Mouse (Mus musculus) macrophage (primary cell): ENCODE results near the gene Zfp599. TPM values are rescaled to one million over a fixed set of nuclear protein-coding genes. Genes with fewer than 3 reads are reported as not detected.
"Not testable (repeated sequence)": the region's sequence is repeated elsewhere in the genome, so short reads cannot be mapped to it uniquely, and the experiment has no call there.

Experiments used
- H3K27ac ChIP-seq: fragments of 350-480 bp; formaldehyde crosslinking; 2 replicates; pipeline ENCODE4 v1.9.0; 2021
- H3K36me3 ChIP-seq: fragments of 350-480 bp; formaldehyde crosslinking; 2 replicates; pipeline ENCODE4 v1.9.0; 2021; ENCODE audit errors: inconsistent target
- H3K4me3 ChIP-seq: fragments of 350-480 bp; formaldehyde crosslinking; 2 replicates; pipeline ENCODE4 v1.9.0; 2021; ENCODE audit errors: inconsistent target
- H3K79me2 ChIP-seq: fragments of 350-480 bp; formaldehyde crosslinking; 2 replicates; pipeline ENCODE4 v1.9.0; 2021; ENCODE audit errors: inconsistent target
- WGBS: methylation state at CpG from one replicate; pipeline ENCODE4 v1.1.7; 2026; ENCODE audit warnings: inconsistent platforms; ENCODE audit not compliant: missing documents; 5-methylcytosine and 5-hydroxymethylcytosine counted together
- polyA plus RNA-seq: library from polyadenylated mRNA; stranded (reverse); fragments of 250-400 nt; gene quantifications from 3 replicates; pipeline ENCODE4 v1.2.4, GENCODE M21; 2018; ENCODE audit warnings: inconsistent platforms

Gene Zfp599
- polyA plus RNA-seq, 1 experiment from 2014 or later, result 0.07 TPM

GRCm38 (mm10) chr9:22230556-22230955 is 29.1 kb downstream of the Zfp599 start:
- no peak overlapping the region for H3K4me3 ChIP-seq

DNA sequence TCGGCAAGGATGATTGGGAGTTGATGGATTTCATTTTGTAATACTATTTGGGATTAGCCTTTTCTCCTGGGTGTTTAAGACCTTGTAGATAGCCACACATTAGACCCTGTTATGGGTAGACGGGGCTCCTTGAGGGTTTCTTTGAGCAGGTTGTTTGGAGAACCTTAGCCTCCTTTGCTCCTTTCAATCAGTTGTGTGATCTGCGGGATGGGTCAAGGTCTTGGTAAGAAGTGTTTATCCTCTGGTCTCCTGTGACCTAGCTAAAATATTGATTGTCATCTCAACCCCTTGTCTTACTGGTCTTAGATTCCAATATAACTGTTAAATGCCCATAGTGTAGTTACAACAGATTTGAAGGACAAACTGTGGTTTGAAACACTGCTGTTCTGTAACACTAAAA is 29.6 kb downstream of the Zfp599 start:
- no peak overlapping the region for H3K27ac ChIP-seq
- H3K79me2 ChIP-seq, result peaks cover 86% of the 10 kb centered on the region
- H3K36me3 ChIP-seq, result peaks cover 3% of the 10 kb centered on the region; the same call in 1 of the 2 replicates
- WGBS, result 96% methylated on average over 3 of the region's 3 CpGs
- H3K4me3 ChIP-seq, result no peak overlapping the region

More at GRCm38 (mm10) chr9:22230556-22230955, 29.1 kb downstream of the Zfp599 start:
- Histone ChIP-seq H3K36me3 (peaks cover 7% of the 10 kb centered on the region; the same call in 1 of the 2 replicates), H3K27ac (no peak overlapping the region), H3K79me2 (peaks cover 89% of the 10 kb centered on the region)

GRCm38 (mm10) chr9:22229386-22230026 is 30.2 kb downstream of the Zfp599 start:
- Histone ChIP-seq H3K36me3 (no peaks in the 10 kb centered on the region), H3K4me3 (no peak overlapping the region), H3K79me2 (peaks cover 81% of the 10 kb centered on the region), H3K27ac (no peak overlapping the region)
- WGBS, result 94% methylated on average over 6 of the region's 7 CpGs

DNA sequence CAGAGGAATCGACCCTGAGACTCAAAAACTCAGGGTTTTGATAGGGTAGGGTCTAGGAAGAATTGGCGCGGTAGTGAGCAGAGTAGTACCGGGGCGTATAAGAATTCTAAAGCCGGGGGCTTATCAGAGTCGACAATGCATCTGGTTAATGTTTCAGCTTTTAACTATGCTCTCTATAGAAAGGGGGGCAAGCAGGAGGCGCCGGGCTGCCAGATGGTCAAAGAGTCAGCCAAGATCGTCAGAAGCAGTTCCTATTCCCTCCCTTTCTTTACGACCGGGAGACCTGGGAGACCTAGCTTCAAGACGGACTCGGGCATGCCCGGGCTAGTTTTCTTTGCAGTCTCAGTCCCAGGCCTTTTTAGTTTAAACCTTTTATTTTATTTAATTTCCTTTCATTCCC is 32.8 kb downstream of the Zfp599 start:
- no peaks in the 10 kb centered on the region for H3K36me3 ChIP-seq
- H3K4me3 ChIP-seq, result no peak overlapping the region
- 91% methylated on average over 15 of the region's 15 CpGs for WGBS
- H3K79me2 ChIP-seq, result peaks cover 57% of the 10 kb centered on the region
- H3K27ac ChIP-seq, result no peak overlapping the region

DNA sequence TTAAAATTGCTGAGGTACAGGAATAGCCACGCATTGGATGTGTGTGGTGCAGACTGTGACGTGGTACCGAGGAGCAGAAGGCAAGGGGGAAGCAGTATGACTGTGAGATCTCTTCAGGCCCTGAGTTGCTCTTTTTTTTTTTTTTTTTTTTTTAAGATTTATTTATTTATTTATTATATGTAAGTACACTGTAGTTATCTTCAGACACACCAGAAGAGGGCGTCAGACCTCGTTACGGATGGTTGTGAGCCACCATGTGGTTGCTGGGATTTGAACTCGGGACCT is 33.4 kb downstream of the Zfp599 start:
- H3K27ac ChIP-seq, H3K36me3 ChIP-seq: not testable (repeated sequence)
- H3K4me3 ChIP-seq, result peak overlapping the region; percentile 57
- H3K79me2 ChIP-seq, result peaks cover 52% of the 10 kb centered on the region
- WGBS, result 44% methylated on average over 4 of the region's 7 CpGs

- Histone ChIP-seq H3K79me2 (peaks cover 46% of the 10 kb centered on the region), H3K36me3 (no peaks in the 10 kb centered on the region), H3K4me3 (peak within 1 kb of the TSS; percentile 57), H3K27ac (peak within 1 kb of the TSS; percentile 58)
- WGBS, result under 1% methylated on average over 35 of the region's 35 CpGs
These were observed 33.9 kb downstream of the Zfp599 start, which contains the start of gene Zfp809 for GRCm38 (mm10) chr9:22225581-22226388. Zfp809 (plus strand) TSS chr9:22225714.

GRCm38 (mm10) chr9:22224536-22225503 is 34.9 kb downstream of the Zfp599 start:
- no peaks in the 10 kb centered on the region for H3K36me3 ChIP-seq
- peaks cover 37% of the 10 kb centered on the region for H3K79me2 ChIP-seq
- H3K4me3 ChIP-seq, result peak overlapping the region; percentile 57
- H3K27ac ChIP-seq, result peak overlapping the region; percentile 58
- 37% methylated on average over 13 of the region's 17 CpGs for WGBS

GRCm38 (mm10) chr9:22224066-22224465 is 35.6 kb downstream of the Zfp599 start:
- H3K36me3 ChIP-seq, result no peaks in the 10 kb centered on the region
- peaks cover 29% of the 10 kb centered on the region for H3K79me2 ChIP-seq
- 99% methylated on average over 4 of the region's 4 CpGs for WGBS
- H3K4me3 ChIP-seq, result no peak overlapping the region
- H3K27ac ChIP-seq, result no peak overlapping the region

DNA sequence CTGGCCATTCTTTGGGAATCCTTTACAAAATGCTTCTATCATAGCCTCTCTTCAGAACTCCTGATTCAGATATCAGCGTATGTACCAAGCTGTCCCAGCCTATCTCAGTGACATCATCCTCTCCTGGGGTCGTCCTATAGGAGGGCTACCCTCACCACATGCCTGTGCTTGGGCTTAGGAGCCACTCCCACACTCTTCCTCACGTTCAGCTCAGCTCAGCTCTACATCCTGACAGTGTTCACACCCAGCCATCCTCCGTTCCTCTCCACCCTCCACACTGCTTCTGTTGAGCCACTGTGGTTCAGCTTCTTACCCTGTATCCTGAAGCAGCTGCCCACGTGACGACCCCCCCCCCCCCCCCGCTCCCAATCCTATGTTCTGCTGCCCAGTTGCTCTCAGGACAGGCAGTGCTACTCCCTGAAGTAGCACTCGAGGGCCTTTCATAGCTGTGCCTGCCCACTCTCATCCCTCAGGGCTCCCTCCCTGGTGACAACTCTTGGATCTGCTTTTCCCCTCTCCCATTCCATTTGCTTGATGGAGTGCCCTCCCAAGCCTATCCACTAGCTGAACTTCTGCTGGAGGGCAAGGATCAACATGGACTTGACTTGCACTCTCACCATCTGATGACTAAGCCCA is 41.7 kb downstream of the Zfp599 start:
- H3K27ac ChIP-seq, result no peak overlapping the region
- no peaks in the 10 kb centered on the region for H3K79me2 ChIP-seq
- no peak overlapping the region for H3K4me3 ChIP-seq
- 56% methylated on average over 7 of the region's 8 CpGs for WGBS
- H3K36me3 ChIP-seq, result no peaks in the 10 kb centered on the region

- WGBS, result 66% methylated on average over 3 of the region's 3 CpGs
- H3K36me3 ChIP-seq, result no peaks in the 10 kb centered on the region
- H3K27ac ChIP-seq, result no peak overlapping the region
These were observed 43.0 kb downstream of the Zfp599 start for GRCm38 (mm10) chr9:22216705-22217104.

GRCm38 (mm10) chr9:22214549-22214948 is 45.1 kb downstream of the Zfp599 start:
- H3K36me3 ChIP-seq, result no peaks in the 10 kb centered on the region
- H3K79me2 ChIP-seq, result no peaks in the 10 kb centered on the region
- no peak overlapping the region for H3K4me3 ChIP-seq
- WGBS, result 34% methylated on average over 2 of the region's 2 CpGs
- no peak overlapping the region for H3K27ac ChIP-seq

More at GRCm38 (mm10) chr9:22216705-22217104, 43.0 kb downstream of the Zfp599 start:
- H3K4me3 ChIP-seq, result no peak overlapping the region
- H3K79me2 ChIP-seq, result no peaks in the 10 kb centered on the region

GRCm38 (mm10) chr9:22213785-22214194 is 45.9 kb downstream of the Zfp599 start:
- 81% methylated on average over 2 of the region's 2 CpGs for WGBS
- H3K79me2 ChIP-seq, result no peaks in the 10 kb centered on the region
- no peak overlapping the region for H3K27ac ChIP-seq
- no peak overlapping the region for H3K4me3 ChIP-seq
- no peaks in the 10 kb centered on the region for H3K36me3 ChIP-seq
